Mouse (Mus musculus): ENCODE measurements around the gene Gm28374. TPM values are rescaled to one million over a fixed set of nuclear protein-coding genes. Genes with fewer than 3 reads are reported as not detected.
A peak's percentile ranks its signal among the peaks of the same experiment; 100 is the strongest.
"Not testable (repeated sequence)": the region's sequence is repeated elsewhere in the genome, so short reads cannot be mapped to it uniquely, and the experiment has no call there.

Gene Gm28374
- 0.34 and 0.46 TPM in 2 replicates for total RNA-seq (2014; rRNA removed)
- polyA plus RNA-seq (2012; rRNA removed): 0.20 TPM in 1 of 2 replicates, not detected in the other

DNA sequence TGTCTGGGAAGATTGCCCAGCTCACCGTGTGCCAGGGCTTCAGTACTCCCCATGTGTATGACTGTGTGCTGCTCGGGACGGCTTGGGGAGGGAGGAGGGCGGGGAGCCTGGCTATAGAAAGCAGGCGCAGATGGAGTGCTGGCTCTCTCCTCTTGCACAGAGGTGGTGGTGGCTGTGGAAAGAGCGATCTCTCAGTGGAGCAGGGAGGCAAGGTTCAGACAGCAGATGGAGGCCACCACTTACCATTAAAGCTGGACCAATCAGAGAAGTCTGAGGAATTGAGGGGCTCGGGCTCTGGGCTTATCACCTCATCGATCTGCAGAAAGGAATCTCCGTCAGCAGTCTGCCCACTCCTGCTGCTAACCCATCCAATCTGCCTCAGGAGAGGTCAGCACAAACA lies at the start of gene Gm28374:
Gm28374 (minus strand) TSS at position 101 of the 400 bp plus-strand sequence.
- H3K4me1 ChIP-seq (ENCODE audit: control insufficient read depth, insufficient read depth, low read length): peaks cover 4% of the 10 kb centered on the region
- peaks cover 5% of the 10 kb centered on the region; the same call in 1 of the 2 replicates for H3K79me2 ChIP-seq (ENCODE audit: control insufficient read depth, insufficient read depth, low read length)
- H3K4me3 ChIP-seq (ENCODE audit: insufficient read depth, low read depth, low read length): no peak within 1 kb of the TSS
- no peaks in the 10 kb centered on the region for H3K27me3 ChIP-seq (ENCODE audit: control insufficient read depth, insufficient read depth, low read length)
- peaks cover 2% of the 10 kb centered on the region; the same call in 1 of the 2 replicates for H3K36me3 ChIP-seq (ENCODE audit: control insufficient read depth, insufficient read depth, low read length)
- no peak within 1 kb of the TSS for H3K9ac ChIP-seq (ENCODE audit: low read depth, low read length)
- no peak for DNase-seq (ENCODE audit: extremely low read depth, low read depth, low spot score)
- WGBS: 91% methylated on average over 9 of the region's 9 CpGs
- no peak within 1 kb of the TSS for H3K27ac ChIP-seq (replicated peaks; ENCODE audit: insufficient read depth, low read depth, low read length)
- TF ChIP-seq CTCF (IDR thresholded peaks at IDR 0.05; ENCODE audit: low read depth, low read length) (no peak), POLR2A (IDR thresholded peaks at IDR 0.05; ENCODE audit: extremely low read depth, insufficient read depth, low read length) (no peak)

GRCm38 (mm10) chr19:6130414-6131128 lies 48.5 kb upstream of the Gm28374 start:
- not testable (repeated sequence) for H3K9ac ChIP-seq (ENCODE audit: low read depth, low read length); H3K27me3 ChIP-seq (ENCODE audit: control insufficient read depth, insufficient read depth, low read length); H3K27ac ChIP-seq (replicated peaks; ENCODE audit: insufficient read depth, low read depth, low read length); H3K36me3 ChIP-seq (ENCODE audit: control insufficient read depth, insufficient read depth, low read length); DNase-seq (ENCODE audit: extremely low read depth, low read depth, low spot score); H3K79me2 ChIP-seq (ENCODE audit: control insufficient read depth, insufficient read depth, low read length); H3K4me1 ChIP-seq (ENCODE audit: control insufficient read depth, insufficient read depth, low read length); H3K4me3 ChIP-seq (ENCODE audit: insufficient read depth, low read depth, low read length)
- WGBS: 83% methylated on average over 7 of the region's 7 CpGs

- H3K79me2 ChIP-seq (ENCODE audit: control insufficient read depth, insufficient read depth, low read length): no peaks in the 10 kb centered on the region
- DNase-seq (ENCODE audit: extremely low read depth, low read depth, low spot score): peak; percentile 94
- peak within 1 kb of the TSS; percentile 77 for H3K9ac ChIP-seq (ENCODE audit: low read depth, low read length)
- no peaks in the 10 kb centered on the region for H3K36me3 ChIP-seq (ENCODE audit: control insufficient read depth, insufficient read depth, low read length)
- peak within 1 kb of the TSS; percentile 84 for H3K27ac ChIP-seq (replicated peaks; ENCODE audit: insufficient read depth, low read depth, low read length)
- under 1% methylated on average over 32 of the region's 32 CpGs for WGBS
- H3K4me1 ChIP-seq (ENCODE audit: control insufficient read depth, insufficient read depth, low read length): peaks cover 1% of the 10 kb centered on the region
- H3K4me3 ChIP-seq (ENCODE audit: insufficient read depth, low read depth, low read length): peak within 1 kb of the TSS; percentile 68
- TF ChIP-seq CTCF (IDR thresholded peaks at IDR 0.05; ENCODE audit: low read depth, low read length): no peak
- peak; percentile 47 for TF ChIP-seq POLR2A (IDR thresholded peaks at IDR 0.05; ENCODE audit: extremely low read depth, insufficient read depth, low read length)
- H3K27me3 ChIP-seq (ENCODE audit: control insufficient read depth, insufficient read depth, low read length): no peaks in the 10 kb centered on the region
These were observed 45.8 kb upstream of the Gm28374 start, which contains the start of gene Snx15 for GRCm38 (mm10) chr19:6127760-6128341. Snx15 (minus strand) TSS chr19:6128304.

DNA sequence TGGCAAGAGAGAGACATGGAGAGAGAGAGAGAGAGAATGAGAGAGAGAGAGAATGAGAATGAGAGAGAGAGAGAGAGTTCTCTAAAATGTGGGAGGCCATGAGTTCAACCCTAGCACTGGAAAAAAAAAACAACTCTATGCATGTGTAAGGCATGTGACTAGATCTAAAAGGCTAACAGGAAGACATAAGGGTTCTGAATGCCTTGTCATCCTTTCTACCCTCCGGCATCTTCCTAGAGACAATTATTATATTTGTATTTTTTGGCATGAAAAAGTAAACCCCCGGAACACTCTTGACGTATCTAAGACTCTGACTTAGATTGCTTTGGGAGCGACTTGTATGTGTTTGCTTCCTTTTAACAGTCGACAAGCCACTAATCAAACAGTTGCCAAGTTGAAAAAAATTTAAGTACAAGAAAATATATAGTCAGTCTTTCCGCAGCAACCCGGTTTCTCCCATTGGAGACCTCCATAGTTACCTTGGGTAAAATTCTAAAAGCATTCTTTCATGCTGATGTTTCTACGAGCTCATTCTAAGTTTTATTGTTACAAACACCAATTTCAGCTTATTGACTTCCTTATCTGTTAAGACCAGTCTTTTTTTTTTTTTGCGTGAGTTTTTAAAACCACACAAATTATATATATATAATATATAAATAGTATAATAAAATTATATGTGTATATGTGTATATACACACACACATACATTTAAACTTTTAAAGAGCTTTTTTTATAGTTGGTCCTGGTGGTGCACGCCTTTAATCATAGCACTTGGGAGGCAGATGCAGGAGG lies 44.9 kb upstream of the Gm28374 start:
- Histone ChIP-seq H3K36me3 (ENCODE audit: control insufficient read depth, insufficient read depth, low read length) (no peaks in the 10 kb centered on the region), H3K79me2 (ENCODE audit: control insufficient read depth, insufficient read depth, low read length) (no peaks in the 10 kb centered on the region), H3K27ac (replicated peaks; ENCODE audit: insufficient read depth, low read depth, low read length) (peak overlapping the region; percentile 84), H3K4me3 (ENCODE audit: insufficient read depth, low read depth, low read length) (peak overlapping the region; percentile 68), H3K9ac (ENCODE audit: low read depth, low read length) (no peak overlapping the region; the same call in 1 of the 2 replicates), H3K4me1 (ENCODE audit: control insufficient read depth, insufficient read depth, low read length) (peaks cover 1% of the 10 kb centered on the region), H3K27me3 (ENCODE audit: control insufficient read depth, insufficient read depth, low read length) (no peaks in the 10 kb centered on the region)
- peak; percentile 10 for DNase-seq (ENCODE audit: extremely low read depth, low read depth, low spot score)
- 71% methylated on average over 10 of the region's 10 CpGs for WGBS
- TF ChIP-seq CTCF (IDR thresholded peaks at IDR 0.05; ENCODE audit: low read depth, low read length): no peak
- no peak for TF ChIP-seq POLR2A (IDR thresholded peaks at IDR 0.05; ENCODE audit: extremely low read depth, insufficient read depth, low read length)

- Histone ChIP-seq H3K79me2 (ENCODE audit: control insufficient read depth, insufficient read depth, low read length) (no peaks in the 10 kb centered on the region), H3K27me3 (ENCODE audit: control insufficient read depth, insufficient read depth, low read length) (no peaks in the 10 kb centered on the region), H3K9ac (ENCODE audit: low read depth, low read length) (no peak overlapping the region), H3K36me3 (ENCODE audit: control insufficient read depth, insufficient read depth, low read length) (no peaks in the 10 kb centered on the region), H3K27ac (replicated peaks; ENCODE audit: insufficient read depth, low read depth, low read length) (no peak overlapping the region), H3K4me1 (ENCODE audit: control insufficient read depth, insufficient read depth, low read length) (peaks cover 1% of the 10 kb centered on the region), H3K4me3 (ENCODE audit: insufficient read depth, low read depth, low read length) (no peak overlapping the region)
- WGBS: 17% methylated on average over 4 of the region's 4 CpGs
- TF ChIP-seq CTCF (IDR thresholded peaks at IDR 0.05; ENCODE audit: low read depth, low read length) (peak; percentile 58), POLR2A (IDR thresholded peaks at IDR 0.05; ENCODE audit: extremely low read depth, insufficient read depth, low read length) (no peak)
- peak; percentile 54 for DNase-seq (ENCODE audit: extremely low read depth, low read depth, low spot score)
These were observed 44.2 kb upstream of the Gm28374 start for GRCm38 (mm10) chr19:6126289-6126688.
